Mouse (Mus musculus): Measurements from ENCODE around the gene Ubl4b.

Gene Ubl4b

GRCm38 (mm10) chr3:107524547-107524946 is 30.3 kb downstream of the Ubl4b start:
- DNase-seq (ENCODE audit: low read depth, low spot score): no peak

GRCm38 (mm10) chr3:107520931-107521330 is 33.9 kb downstream of the Ubl4b start:
- no peak for DNase-seq (ENCODE audit: low read depth, low spot score)

GRCm38 (mm10) chr3:107517631-107518108 is 37.2 kb downstream of the Ubl4b start, which contains the start of gene Slc6a17:
TSS of gene Slc6a17 (minus strand) at chr3:107518018.
- DNase-seq (ENCODE audit: low read depth, low spot score): no peak

GRCm38 (mm10) chr3:107516776-107517630 is 37.9 kb downstream of the Ubl4b start:
- DNase-seq (ENCODE audit: low read depth, low spot score): no peak

GRCm38 (mm10) chr3:107515989-107516388 is 38.9 kb downstream of the Ubl4b start:
- no peak for DNase-seq (ENCODE audit: low read depth, low spot score)

- DNase-seq (ENCODE audit: low read depth, low spot score): no peak
Observed at GRCm38 (mm10) chr3:107511416-107511815, 43.5 kb downstream of the Ubl4b start.

- DNase-seq (ENCODE audit: low read depth, low spot score): no peak
Observed at GRCm38 (mm10) chr3:107508696-107509095, 46.2 kb downstream of the Ubl4b start.

GRCm38 (mm10) chr3:107507966-107508365 is 46.9 kb downstream of the Ubl4b start:
- DNase-seq (ENCODE audit: low read depth, low spot score): no peak

- DNase-seq (ENCODE audit: low read depth, low spot score): no peak
Observed at GRCm38 (mm10) chr3:107506531-107506930, 48.3 kb downstream of the Ubl4b start.

GRCm38 (mm10) chr3:107505464-107506367 is 49.2 kb downstream of the Ubl4b start:
- no peak for DNase-seq (ENCODE audit: low read depth, low spot score)

- no peak for DNase-seq (ENCODE audit: low read depth, low spot score)
Observed at GRCm38 (mm10) chr3:107504542-107504941, 50.3 kb downstream of the Ubl4b start.

GRCm38 (mm10) chr3:107503716-107504115 is 51.2 kb downstream of the Ubl4b start:
- no peak for DNase-seq (ENCODE audit: low read depth, low spot score)
